Mouse (Mus musculus): ENCODE measurements at regions not wholly inside any gene's neighbourhood (a gene's known extent, or its start where the extent isn't known, plus 50 kb on each side); places are given as distances from the start of the nearest gene placed in this dataset.

DNA sequence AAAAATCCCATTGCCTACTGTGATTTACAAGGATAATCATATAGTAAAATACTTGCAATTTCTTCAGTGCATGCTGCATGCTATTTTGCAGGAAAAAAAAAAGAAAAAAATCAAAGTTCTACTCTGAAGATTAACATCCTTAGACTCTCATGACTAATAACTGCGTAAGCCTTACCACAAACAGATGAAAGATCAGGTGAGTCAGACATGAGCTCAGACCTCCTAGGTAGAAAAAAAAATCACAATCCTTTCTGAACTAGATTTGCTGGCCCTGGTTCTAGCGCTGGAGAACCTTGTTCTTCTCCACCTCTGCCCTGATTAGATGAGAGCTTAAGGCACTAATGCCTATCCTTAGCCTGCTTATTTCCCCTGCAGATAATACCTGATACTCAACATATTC lies 96.1 kb upstream of the Snap25 start:
- no peak for DNase-seq

GRCm38 (mm10) chr2:136618114-136618513 lies 95.1 kb upstream of the Snap25 start:
- DNase-seq: no peak

GRCm38 (mm10) chr2:136620309-136620708 lies 92.9 kb upstream of the Snap25 start:
- DNase-seq: no peak

DNA sequence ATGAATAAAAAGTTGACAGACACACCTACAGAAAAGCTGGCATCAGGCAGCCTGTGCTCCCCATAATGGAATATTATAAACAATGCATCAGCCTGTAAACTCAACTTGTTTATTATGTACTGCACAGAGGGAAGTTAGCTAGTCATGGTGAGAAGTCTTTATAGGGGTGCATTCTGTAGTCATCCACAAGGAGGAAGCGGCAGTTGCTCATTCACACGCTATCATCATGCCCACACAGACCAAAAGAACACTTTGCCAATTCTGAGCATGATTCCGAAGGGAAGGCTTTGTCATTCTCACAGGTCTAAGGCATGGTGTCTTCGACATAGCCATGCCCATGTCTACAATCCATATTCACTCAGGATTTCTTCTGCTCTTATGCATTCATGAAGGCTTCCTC lies 92.3 kb upstream of the Snap25 start:
- DNase-seq: no peak

DNA sequence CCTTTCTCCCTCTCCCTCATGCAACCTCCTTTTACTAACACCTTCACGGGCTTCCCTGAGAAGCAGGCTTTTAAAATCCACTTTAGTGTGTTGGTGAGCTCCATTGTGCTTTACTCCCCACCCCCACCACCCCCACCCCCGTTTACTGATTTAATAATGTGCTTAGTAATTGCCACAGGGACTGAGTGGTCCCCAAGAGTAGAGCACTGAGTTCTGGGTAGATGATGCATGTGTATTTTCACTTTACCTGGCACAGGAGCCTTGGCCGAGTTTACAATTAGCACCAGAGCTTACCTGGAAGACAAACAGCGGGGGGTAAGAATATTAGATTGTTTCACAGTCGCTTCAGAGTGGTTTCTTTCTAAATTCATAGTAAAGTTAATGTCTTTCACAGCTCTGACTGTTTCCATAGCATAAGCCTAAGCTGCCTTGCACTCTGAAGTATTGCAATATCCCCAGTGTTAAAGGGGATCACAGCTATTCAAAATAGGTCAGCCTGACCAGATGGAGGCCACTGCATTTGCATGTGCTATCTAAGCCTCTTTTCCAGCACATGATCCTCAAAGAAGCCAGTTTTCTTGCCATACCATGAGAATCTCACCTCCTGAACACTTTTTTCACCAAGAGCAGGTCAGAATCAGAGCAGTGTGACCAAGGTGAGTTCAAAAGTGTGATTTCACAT lies 89.3 kb upstream of the Snap25 start:
- no peak for DNase-seq

DNA sequence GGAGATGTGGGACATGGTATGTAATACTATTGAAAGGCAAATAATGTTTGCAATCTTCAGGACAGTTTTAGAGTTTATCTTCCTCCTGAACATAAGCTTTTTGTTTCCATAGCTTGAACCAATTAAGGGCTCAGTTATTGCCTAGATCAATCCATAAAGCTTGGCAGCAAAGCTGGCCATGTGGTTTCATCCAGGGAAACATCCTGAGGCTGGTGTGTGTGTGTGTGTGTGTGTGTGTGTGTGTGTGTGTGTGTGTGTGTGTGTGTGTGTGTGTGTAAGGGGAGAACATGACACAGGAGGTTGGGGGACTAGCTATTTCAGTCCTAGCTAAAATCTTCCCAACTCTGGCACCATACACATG lies 88.8 kb upstream of the Snap25 start:
- DNase-seq: no peak

DNA sequence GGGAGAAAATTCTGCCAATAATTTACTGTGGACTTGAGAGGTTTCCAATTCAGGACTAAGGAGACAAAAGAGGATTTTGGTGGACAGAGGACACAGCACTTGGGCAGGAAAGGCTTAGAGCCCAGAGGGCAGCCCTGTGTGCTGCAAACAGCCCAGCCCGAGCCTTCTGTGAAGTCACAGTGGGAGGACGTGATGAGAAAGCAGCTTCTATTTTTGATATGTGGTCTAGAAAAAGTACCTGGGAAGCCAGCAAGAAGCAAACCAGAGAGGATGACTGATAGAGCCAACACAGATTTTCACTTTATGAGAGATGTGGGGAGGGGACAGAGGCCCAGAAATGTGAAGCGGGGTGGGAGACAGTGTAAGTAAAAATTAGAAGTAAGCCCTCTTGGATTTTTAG lies 66.3 kb upstream of the Snap25 start:
- DNase-seq: no peak

DNA sequence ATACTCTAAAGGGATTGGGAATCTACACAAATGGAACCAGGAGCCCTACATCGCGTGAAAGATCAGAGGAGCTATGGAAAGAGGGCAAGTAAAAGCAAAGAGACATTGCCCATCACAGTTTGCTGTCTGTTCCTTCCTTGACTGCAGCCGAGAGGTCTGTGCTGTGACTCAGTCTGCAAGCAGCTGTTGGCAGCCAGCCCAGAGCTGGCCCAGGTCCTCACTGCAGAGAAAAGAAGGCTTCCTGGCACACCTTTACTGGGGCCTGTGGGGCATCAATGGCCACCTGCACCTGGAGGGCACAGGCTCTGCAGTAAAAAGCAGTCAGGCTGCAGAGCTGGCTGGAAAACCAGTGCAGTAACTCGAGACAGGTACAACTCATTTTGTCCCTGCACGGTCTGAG lies 64.6 kb upstream of the Snap25 start:
- peak; percentile 22 to 38 for DNase-seq

- DNase-seq: no peak
These were observed 62.5 kb upstream of the Snap25 start for GRCm38 (mm10) chr2:136650721-136651120.

GRCm38 (mm10) chr2:136652206-136653003 lies 60.8 kb upstream of the Snap25 start:
- no peak for DNase-seq

All from kidney, postnatal 4 days (tissue).